Mouse (Mus musculus) lung, postnatal 0 days (tissue): ENCODE measurements around the gene Gm7029.

Source experiments
- CTCF ChIP-seq: IDR thresholded peaks from 2 replicates; pipeline ENCODE4 v1.5.1; 2016; ENCODE audit warnings: antibody characterized with exemption, mild to moderate bottlenecking
- EP300 ChIP-seq: IDR thresholded peaks from 2 replicates; pipeline ENCODE4 v1.6.1; 2016; ENCODE audit warnings: antibody characterized with exemption, mild to moderate bottlenecking, control low read depth

DNA sequence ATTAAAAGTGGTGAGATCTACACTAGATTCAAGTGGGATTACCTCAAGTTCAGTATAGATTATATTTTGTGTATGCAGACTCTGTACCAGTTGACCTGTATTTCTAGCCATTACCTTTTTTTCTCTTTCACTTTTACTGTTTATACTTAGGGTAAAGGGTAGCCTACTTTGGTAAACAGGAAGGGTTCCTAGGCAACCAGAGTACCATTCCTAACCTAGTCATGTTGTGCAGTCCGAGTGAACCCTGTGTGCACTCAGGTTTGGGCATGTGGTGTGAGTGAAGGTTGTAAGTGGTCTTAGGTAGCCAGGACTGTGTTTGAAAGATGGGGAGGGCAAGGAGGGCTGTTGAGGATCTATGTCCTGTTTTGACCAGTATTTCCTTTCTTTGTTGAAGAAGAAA lies 22.3 kb upstream of the Gm7029 start:
- TF ChIP-seq EP300 = no peak
- TF ChIP-seq CTCF = no peak
